Mouse (Mus musculus) ovary, postnatal 14 days (tissue): ENCODE measurements around the gene Msi1.
"Not testable (repeated sequence)": the region's sequence is repeated elsewhere in the genome, so short reads cannot be mapped to it uniquely, and the experiment has no call there.

ENCODE experiments used
- DNase-seq: peaks from one replicate; pipeline ENCODE4 v3.0.0; 2022; ENCODE audit warnings: low spot score

The Msi1 gene

DNA sequence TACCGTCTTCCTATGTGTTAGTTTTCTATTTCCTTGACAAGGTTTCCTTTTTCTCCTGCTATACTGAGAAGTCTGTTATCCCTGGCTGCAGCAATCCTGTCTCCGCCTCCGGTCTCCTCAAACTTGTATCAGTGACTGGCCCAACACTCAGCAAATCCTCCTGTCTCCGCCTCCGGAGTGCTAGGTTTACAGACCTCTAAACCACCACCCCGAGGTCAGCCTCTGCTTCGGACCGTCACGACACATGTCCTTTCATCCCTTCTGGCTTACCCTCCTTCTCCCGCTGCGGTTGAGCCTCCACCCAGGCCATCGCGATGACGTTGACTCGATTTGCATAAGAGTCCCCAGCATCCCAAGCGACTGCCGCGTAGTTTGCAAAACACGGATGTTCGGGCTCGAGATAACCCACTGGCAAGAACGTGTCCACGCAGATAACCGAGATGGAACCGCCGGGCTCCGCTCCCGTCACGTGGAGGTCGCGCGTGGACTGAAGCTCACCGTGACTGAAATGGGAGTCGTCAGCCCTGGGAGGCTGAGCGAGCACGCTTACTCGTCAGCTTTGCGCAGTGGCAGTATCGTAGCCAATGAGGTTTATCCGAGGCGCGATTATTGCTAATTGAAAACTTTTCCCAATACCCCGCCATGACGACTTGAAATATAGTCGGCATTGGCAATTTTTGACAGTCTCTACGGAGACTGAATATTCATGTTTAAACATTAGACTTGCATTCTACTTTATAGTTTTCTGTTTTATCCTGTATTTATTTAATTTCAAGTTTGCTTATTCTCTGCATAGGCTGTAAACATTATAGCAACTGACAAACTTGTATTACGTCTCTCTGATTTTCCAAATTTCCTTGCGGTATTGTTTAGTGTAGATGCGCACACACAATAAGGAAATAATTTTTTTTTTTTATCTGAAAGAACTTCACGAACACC, 60.6 kb downstream of the Msi1 start:
- DNase-seq, result peak; percentile 82

DNA sequence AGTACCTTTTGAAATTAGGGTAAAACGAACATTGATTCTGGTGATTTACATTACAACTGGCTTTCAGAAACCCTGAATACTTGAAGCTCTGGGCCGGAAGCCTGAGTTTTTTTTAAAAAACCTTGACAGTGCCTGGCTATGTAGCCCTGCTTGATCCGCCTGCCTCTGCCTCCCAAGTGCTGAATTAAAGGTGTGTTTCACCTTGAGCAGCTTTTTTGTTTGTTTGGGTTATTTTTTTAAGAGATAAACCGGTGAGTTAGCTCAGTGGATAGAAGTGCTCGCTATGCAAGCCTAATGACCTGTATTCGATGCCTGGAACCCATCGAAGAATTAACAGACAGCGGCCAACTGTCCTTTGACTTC, 61.2 kb downstream of the Msi1 start:
- no peak for DNase-seq

DNA sequence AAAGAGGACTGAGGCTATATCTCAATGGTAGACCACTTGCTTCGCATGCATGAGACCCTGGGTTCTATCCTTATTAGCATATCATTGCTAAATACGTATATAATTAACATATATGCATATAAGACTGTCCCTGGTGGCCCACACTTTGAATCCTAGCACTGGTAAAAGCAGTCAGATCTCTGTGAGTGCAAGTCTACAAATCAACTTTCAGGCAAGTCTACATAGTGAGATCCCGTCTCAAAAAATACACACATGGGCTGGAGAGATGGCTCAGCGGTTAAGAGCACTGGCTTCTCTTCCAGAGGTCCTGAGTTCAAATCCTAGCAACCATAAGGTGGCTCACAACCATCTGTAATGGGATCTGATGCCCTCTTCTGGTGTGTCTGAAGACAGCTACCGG, 61.7 kb downstream of the Msi1 start:
- DNase-seq, result no peak

DNA sequence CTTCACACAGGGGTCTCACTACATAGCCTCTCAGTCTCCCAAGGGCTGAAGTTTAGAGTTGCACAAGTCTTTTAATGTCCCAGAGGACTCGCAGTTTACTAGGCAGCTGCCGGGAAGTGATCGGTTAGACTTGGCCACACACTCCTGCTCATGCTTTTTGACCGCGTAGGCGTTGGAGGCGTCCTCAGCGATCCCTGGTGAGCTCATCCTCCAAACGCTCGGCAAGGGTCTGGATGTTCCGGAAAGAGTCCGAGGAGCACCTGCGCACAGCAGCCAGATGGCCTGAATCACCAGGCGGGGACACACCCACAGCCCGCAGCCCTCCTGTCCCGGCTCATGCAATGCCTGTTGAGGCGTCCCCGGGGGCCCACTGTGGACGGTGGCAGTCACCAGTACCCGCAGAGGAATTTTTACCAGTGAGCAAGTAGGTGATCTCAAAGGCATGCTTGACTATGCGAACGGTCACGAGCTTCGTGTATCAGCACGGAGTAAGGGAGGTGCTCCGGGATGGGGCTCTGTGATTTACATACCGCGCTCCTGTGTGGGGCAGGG, 62.4 kb downstream of the Msi1 start:
- no peak for DNase-seq

DNA sequence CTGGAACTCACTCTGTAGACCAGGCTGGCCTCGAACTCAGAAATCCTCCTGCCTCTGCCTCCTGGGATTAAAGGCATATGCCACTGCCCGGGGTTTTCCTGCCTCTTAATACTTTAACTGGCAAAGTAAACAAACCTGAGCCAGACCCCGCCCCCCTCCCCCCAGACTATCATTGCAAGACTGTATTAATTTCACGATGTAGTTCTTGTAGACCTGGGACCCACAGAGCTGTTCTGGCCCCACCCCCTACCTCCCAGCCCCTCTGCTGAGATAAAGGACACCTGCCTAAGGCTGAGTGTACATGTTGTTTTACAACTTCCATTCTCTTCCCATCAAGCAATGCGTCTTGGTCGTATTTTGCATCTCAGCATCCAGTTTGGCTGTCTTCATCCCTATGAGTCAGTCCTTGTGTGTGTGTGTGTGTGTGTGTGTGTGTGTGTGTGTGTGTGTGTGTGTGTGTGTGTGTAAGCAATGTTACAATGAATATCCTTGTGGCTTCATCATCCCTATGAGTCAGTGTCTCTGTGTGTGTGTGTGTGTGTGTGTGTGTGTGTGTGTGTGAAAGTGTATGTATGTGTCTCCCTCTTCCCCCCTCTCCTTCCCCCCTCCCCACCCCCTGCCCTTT, 63.4 kb downstream of the Msi1 start:
- DNase-seq, result no peak

DNA sequence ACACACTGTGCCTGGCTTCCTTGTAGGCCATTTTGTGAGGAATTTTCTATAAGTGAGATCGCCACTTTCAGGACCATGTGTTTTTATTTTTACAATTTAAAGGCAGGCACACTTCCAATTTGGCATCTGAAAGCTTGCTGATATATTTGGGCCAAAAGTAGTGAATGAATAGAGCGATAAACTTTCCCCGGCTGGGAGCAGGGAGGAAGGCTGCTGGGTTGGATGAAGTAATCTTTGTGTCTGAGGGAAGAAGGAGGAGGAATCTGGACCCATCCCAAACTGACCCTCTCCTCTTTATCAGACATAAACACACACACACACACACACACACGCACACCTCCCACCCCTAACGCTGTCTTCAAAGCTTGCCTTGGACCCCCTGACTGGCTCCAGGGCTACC, 64.0 kb downstream of the Msi1 start:
- DNase-seq, result no peak

DNA sequence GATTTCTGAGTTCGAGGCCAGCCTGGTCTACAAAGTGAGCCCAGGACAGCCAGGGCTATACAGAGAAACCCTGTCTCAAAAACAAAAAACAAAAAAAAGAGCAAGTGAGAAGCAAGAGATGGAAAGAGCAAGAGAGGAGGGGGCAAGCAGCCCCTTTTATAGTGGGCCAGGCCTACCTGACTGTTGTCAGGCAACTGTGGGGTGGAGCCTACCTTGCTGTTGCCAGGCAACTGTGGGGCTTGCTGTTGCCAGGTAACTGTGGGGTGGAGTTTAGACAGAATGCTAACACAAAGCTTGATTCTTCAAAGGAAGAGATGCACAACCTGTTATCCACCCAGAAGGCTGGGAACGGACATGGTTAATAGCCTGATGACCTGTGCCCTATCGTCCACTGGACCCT, 66.2 kb downstream of the Msi1 start:
- DNase-seq, result not testable (repeated sequence)

DNA sequence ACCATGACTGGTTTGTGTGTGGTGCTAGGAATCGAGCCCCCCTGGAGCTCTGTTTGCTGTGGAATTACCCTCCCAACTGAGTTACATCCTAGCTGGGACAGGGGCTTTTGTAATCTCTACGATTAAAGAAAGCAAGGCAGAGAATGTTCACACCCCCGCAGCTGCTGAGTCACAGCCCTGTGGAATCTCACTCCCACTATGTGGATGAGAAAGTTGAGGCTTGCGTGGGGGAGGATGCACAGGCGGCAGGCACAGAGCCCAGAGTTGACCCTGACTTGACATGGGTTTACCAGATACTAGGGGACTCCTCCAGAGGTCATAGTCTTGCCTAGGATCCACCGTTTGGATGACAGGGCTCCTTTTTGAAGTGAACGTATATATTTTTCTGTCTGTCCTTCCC, 67.6 kb downstream of the Msi1 start:
- no peak for DNase-seq

DNA sequence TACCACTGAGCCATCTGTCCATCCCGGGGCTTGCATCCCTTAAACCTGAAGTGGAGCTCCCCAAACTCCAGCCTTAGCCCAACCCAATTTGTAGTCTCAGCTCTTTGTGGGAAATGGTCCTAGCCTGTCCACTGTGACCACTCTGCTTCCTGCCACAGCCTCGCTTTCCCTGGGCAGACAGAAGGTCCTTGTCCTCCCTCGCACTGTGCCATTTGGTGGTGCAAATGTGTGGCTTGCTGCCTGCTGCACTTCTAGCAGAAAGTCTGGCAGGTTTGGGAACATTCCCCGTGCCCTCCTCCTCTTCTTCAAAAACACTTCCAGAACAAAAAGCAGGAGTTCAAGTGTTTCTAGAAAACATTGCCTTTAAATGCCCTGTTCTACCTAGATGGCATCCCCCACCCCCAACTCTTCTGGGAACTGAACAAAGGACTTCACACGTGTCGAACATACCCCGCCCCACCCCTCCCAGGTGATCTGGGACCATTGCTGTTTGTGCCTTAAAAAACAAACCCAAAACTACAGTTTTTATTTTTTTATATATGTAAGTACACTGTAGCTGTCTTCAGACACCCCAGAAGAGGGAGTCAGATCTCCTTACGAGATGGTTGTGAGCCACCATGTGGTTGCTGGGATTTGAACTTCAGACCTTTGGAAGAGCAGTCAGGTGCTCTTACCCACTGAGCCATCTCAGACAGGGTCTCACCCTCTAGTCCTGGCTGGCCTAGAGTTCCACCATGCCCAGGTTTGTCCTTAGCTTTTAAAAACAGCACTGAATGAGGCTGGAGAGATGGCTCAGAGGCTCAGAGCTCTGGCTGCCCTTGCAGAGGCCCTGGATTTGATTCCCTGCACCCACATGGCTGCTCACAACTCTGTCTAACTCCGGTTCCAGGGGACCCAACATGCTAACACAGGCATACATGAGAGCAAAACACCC, 69.2 kb downstream of the Msi1 start:
- DNase-seq, result no peak

DNA sequence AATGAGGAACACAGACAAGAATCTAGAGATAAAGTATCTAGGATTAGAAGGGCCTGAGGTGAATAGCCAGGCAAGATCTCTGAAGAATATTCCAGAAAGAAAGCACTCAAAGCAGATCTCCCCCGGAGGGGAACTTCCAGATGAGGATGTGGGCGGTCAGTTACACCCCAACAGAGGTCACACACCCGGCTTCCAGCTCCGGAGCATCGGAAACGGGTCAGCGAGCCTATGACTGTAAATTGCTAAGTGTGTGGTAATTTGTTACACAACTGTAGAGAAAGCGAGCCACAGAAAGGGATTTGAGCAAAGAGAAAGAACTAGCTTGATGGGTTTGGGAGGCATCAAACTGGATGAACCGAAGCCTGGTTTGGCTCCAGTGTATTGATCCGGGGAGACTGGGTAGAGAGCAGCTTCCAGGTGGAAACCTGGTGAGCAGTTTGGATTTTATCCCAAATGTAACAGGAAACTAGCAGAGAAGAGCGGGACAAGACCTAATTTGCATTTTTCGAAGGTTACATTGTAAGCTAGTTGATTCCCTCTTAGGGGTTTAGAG, 71.1 kb downstream of the Msi1 start:
- DNase-seq, result no peak

DNA sequence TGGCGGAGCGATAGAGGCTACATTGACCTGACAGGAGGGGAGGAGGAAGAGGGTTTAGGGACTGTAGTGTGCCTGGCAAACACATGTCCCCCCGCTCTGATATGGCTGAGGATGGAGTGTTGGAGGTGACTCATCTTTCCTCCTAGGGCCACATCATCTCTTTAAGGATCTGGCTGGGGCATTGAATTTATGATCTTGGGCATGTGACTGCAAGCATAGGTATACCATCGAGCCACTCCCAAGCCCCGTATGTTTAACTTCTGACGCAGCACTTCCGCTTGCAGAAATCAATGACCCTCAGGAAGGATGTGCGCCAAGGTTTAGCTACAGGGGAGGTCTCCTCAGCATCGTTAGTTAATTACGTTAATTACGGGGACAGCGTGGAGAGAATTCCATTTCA, 73.6 kb downstream of the Msi1 start:
- no peak for DNase-seq
